Mouse (Mus musculus) MEL (cell line): ENCODE results near the gene Skp2. TPM values are rescaled to one million over a fixed set of nuclear protein-coding genes. Genes with fewer than 3 reads are reported as not detected.

Experiments
- DNase-seq: peaks from one replicate; pipeline ENCODE4 v3.0.0; 2011; ENCODE audit warnings: low read depth, low spot score
- H3K27ac ChIP-seq: 2 replicates; pipeline ENCODE4 v1.5.1; 2012; ENCODE audit warnings: low read depth, mild to moderate bottlenecking, control low read depth, low read length, moderate library complexity; ENCODE audit not compliant: control insufficient read depth
- H3K27me3 ChIP-seq, 2 experiments: fragments of 150-350 bp in 1 of 2; sonication (generic) in 1 of 2; 2 replicates each; pipeline ENCODE4 v1.6.1; 2012; ENCODE audit warnings: low read length in 2 of 2, mild to moderate bottlenecking in 2 of 2, improper control_type of control experiment in 1 of 2, moderate library complexity in 1 of 2; ENCODE audit not compliant: insufficient read depth in 2 of 2, control insufficient read depth in 1 of 2
- H3K36me3 ChIP-seq, 2 experiments: 2 replicates each; pipeline ENCODE4 v1.6.1; 2012 to 2014; ENCODE audit warnings: low read length in 2 of 2, improper control_type of control experiment in 1 of 2, inconsistent platforms in 1 of 2, mild to moderate bottlenecking in 1 of 2; ENCODE audit not compliant: insufficient read depth in 2 of 2, control insufficient read depth in 1 of 2
- H3K4me1 ChIP-seq, 2 experiments: fragments of 150-350 bp in 1 of 2; sonication (generic) in 1 of 2; 2 replicates each; pipeline ENCODE4 v1.6.1; 2012; ENCODE audit warnings: low read length in 2 of 2, improper control_type of control experiment in 1 of 2, mild to moderate bottlenecking in 1 of 2; ENCODE audit not compliant: insufficient read depth in 2 of 2, control insufficient read depth in 1 of 2
- H3K4me3 ChIP-seq, 2 experiments: fragments of 150-350 bp in 1 of 2; sonication (generic) in 1 of 2; 2 replicates each; pipeline ENCODE4 v1.5.1; 2012; ENCODE audit warnings: low read depth in 2 of 2, low read length in 2 of 2, mild to moderate bottlenecking in 2 of 2, moderate library complexity in 2 of 2, control low read depth in 1 of 2, improper control_type of control experiment in 1 of 2; ENCODE audit not compliant: control insufficient read depth in 1 of 2, insufficient read depth in 1 of 2
- H3K79me2 ChIP-seq: 2 replicates; pipeline ENCODE4 v1.6.1; 2012; ENCODE audit warnings: mild to moderate bottlenecking, low read length, moderate library complexity; ENCODE audit not compliant: control insufficient read depth, poor library complexity, insufficient read depth
- H3K9ac ChIP-seq: 2 replicates; pipeline ENCODE4 v1.6.1; 2012; ENCODE audit warnings: low read depth, mild to moderate bottlenecking, control low read depth, low read length, moderate library complexity; ENCODE audit not compliant: control insufficient read depth, poor library complexity, severe bottlenecking
- H3K9me3 ChIP-seq: fragments of 150-350 bp; sonication (generic); replicated peaks from 2 replicates; pipeline ENCODE4 v1.6.1; 2012; ENCODE audit warnings: mild to moderate bottlenecking, low read length, improper control_type of control experiment, moderate library complexity; ENCODE audit not compliant: insufficient read depth
- BHLHE40 ChIP-seq: IDR thresholded peaks from 2 replicates; pipeline ENCODE4 v1.6.1; 2012; ENCODE audit warnings: low read depth, mild to moderate bottlenecking, inconsistent platforms, low read length, improper control_type of control experiment, borderline replicate concordance
- CHD2 ChIP-seq: IDR thresholded peaks from 2 replicates; pipeline ENCODE4 v1.6.1; 2011; ENCODE audit warnings: low read length, improper control_type of control experiment
- E2F4 ChIP-seq: IDR thresholded peaks from 2 replicates; pipeline ENCODE4 v1.6.1; 2011; ENCODE audit warnings: low read depth, low read length, improper control_type of control experiment, borderline replicate concordance
- ELF1 ChIP-seq: IDR thresholded peaks from 2 replicates; pipeline ENCODE4 v1.6.1; 2014; ENCODE audit warnings: low read depth, mild to moderate bottlenecking, inconsistent platforms, low read length, improper control_type of control experiment, moderate library complexity
- EP300 ChIP-seq, 2 experiments: IDR thresholded peaks; 2 replicates each; pipeline ENCODE4 v1.6.1; 2011; ENCODE audit warnings: improper control_type of control experiment in 2 of 2, low read length in 2 of 2, low read depth in 1 of 2, mild to moderate bottlenecking in 1 of 2
- GABPA ChIP-seq: IDR thresholded peaks from 2 replicates; pipeline ENCODE4 v1.6.1; 2012; ENCODE audit warnings: low read depth, mild to moderate bottlenecking, inconsistent platforms, low read length, improper control_type of control experiment, moderate library complexity
- GATA1 ChIP-seq: IDR thresholded peaks from 2 replicates; pipeline ENCODE4 v1.6.1; 2011; ENCODE audit warnings: low read depth, low read length, improper control_type of control experiment
- KAT2A ChIP-seq: conservative IDR thresholded peaks from 2 replicates; pipeline ENCODE4 v1.6.1; 2012; ENCODE audit warnings: low read depth, low read length, improper control_type of control experiment, inconsistent platforms
- MAFK ChIP-seq: IDR thresholded peaks from 2 replicates; pipeline ENCODE4 v1.6.1; 2011; ENCODE audit warnings: low read depth, mild to moderate bottlenecking, low read length, improper control_type of control experiment, borderline replicate concordance
- MAX ChIP-seq: IDR thresholded peaks from 2 replicates; pipeline ENCODE4 v1.6.1; 2011; ENCODE audit warnings: low read length, improper control_type of control experiment
- MAZ ChIP-seq: IDR thresholded peaks from 2 replicates; pipeline ENCODE4 v1.6.1; 2012; ENCODE audit warnings: low read depth, mild to moderate bottlenecking, inconsistent platforms, low read length, improper control_type of control experiment
- MXI1 ChIP-seq: IDR thresholded peaks from 2 replicates; pipeline ENCODE4 v1.6.1; 2011; ENCODE audit warnings: mild to moderate bottlenecking, low read depth, low read length, improper control_type of control experiment
- MYB ChIP-seq: IDR thresholded peaks from 2 replicates; pipeline ENCODE4 v1.6.1; 2011; ENCODE audit warnings: mild to moderate bottlenecking, low read depth, low read length, improper control_type of control experiment
- NRF1 ChIP-seq: IDR thresholded peaks from 2 replicates; pipeline ENCODE4 v1.6.1; 2014; ENCODE audit warnings: low read depth, mild to moderate bottlenecking, inconsistent platforms, low read length, improper control_type of control experiment, moderate library complexity; ENCODE audit not compliant: poor library complexity, insufficient read depth, severe bottlenecking
- POLR2A ChIP-seq, 2 experiments: IDR thresholded peaks; 2 replicates each; pipeline ENCODE4 v1.6.1; 2011 to 2012; ENCODE audit warnings: low read length in 2 of 2, mild to moderate bottlenecking in 2 of 2, control low read depth in 1 of 2, improper control_type of control experiment in 1 of 2, low read depth in 1 of 2, moderate library complexity in 1 of 2; ENCODE audit not compliant: control insufficient read depth in 1 of 2, insufficient read depth in 1 of 2, poor library complexity in 1 of 2
- POLR2AphosphoS2 ChIP-seq: IDR thresholded peaks from 2 replicates; pipeline ENCODE4 v1.6.1; 2011; ENCODE audit warnings: low read length, improper control_type of control experiment
- POLR2AphosphoS5 ChIP-seq: IDR thresholded peaks from 2 replicates; pipeline ENCODE4 v1.6.1; 2012; ENCODE audit warnings: low read depth, borderline replicate concordance, mild to moderate bottlenecking, inconsistent platforms, low read length, moderate library complexity, mixed read lengths
- RCOR1 ChIP-seq: IDR thresholded peaks from 2 replicates; pipeline ENCODE4 v1.6.1; 2012; ENCODE audit warnings: low read depth, mild to moderate bottlenecking, inconsistent platforms, low read length, improper control_type of control experiment
- SIN3A ChIP-seq: IDR thresholded peaks from 2 replicates; pipeline ENCODE4 v1.6.1; 2012; ENCODE audit warnings: low read length, improper control_type of control experiment, inconsistent platforms
- SMC3 ChIP-seq: IDR thresholded peaks from 2 replicates; pipeline ENCODE4 v1.6.1; 2011; ENCODE audit warnings: low read depth, low read length, improper control_type of control experiment
- TAL1 ChIP-seq: IDR thresholded peaks from 2 replicates; pipeline ENCODE4 v1.6.1; 2012; ENCODE audit warnings: mild to moderate bottlenecking, inconsistent platforms, low read length, moderate library complexity, mixed read lengths
- TCF12 ChIP-seq: IDR thresholded peaks from 2 replicates; pipeline ENCODE4 v1.6.1; 2014; ENCODE audit warnings: low read depth, mild to moderate bottlenecking, inconsistent platforms, low read length, improper control_type of control experiment, moderate library complexity
- UBTF ChIP-seq: IDR thresholded peaks from 2 replicates; pipeline ENCODE4 v1.6.1; 2012; ENCODE audit warnings: low read depth, mild to moderate bottlenecking, inconsistent platforms, low read length, improper control_type of control experiment, moderate library complexity, borderline replicate concordance; ENCODE audit not compliant: insufficient read depth
- USF2 ChIP-seq, 2 experiments: IDR thresholded peaks; 2 replicates each; pipeline ENCODE4 v1.6.1; 2011 to 2012; ENCODE audit warnings: improper control_type of control experiment in 2 of 2, low read length in 2 of 2, borderline replicate concordance in 1 of 2, inconsistent platforms in 1 of 2, low read depth in 1 of 2, mild to moderate bottlenecking in 1 of 2; ENCODE audit not compliant: insufficient read depth in 1 of 2
- ZKSCAN1 ChIP-seq: IDR thresholded peaks from 2 replicates; pipeline ENCODE4 v1.6.1; 2012; ENCODE audit warnings: low read depth, mild to moderate bottlenecking, inconsistent platforms, low read length, improper control_type of control experiment, moderate library complexity
- polyA plus RNA-seq, 2 experiments: library from polyadenylated mRNA; stranded (reverse) in 1 of 2; unstranded in 1 of 2; fragments of >175 nt in 1 of 2; fragments of >200 nt in 1 of 2; gene quantifications; 2 replicates each; pipeline versions ENCODE4 v1.2.1 to v1.2.4; 2012; ENCODE audit warnings: low replicate concordance in 2 of 2, low read depth in 1 of 2; ENCODE audit not compliant: insufficient read length in 2 of 2, insufficient read depth in 1 of 2, missing spikeins in 1 of 2
- total RNA-seq: library from RNA; depleted of rRNA; stranded (reverse); fragments of 300-350 nt; gene quantifications from 2 replicates; pipeline ENCODE4 v1.2.3, GENCODE M21; 2012

The Skp2 gene
- total and polyA plus RNA-seq, 3 experiments: 46.9 to 61.4 TPM; not detected in 1

DNA sequence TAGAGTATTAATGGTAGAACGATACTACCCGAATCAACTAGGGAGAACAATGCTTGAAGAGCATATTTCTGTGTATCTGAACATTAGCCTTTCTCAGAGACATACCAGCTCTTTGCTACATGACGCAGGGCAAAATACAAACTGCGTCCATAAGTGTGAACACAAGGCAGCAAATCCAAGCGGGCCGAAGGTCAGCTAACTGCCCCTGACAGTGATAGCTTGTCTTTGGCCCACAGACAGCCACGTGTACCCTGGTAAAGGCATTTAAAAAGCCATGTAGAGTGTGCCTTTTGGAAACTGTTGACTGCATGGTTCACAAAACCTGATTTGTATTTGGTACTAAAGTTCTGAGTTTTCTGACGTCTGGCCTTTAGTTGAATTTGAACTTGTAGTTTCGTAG, 72.5 kb downstream of the Skp2 start:
- Histone ChIP-seq H3K36me3 (peaks cover 42 to 44% of the 10 kb centered on the region in 2 experiments), H3K9ac (no peak overlapping the region), H3K27ac (no peak overlapping the region), H3K9me3 (no peaks in the 10 kb centered on the region), H3K4me3 (no peak overlapping the region), H3K27me3 (no peaks in the 10 kb centered on the region), H3K4me1 (peaks cover 23 to 28% of the 10 kb centered on the region in 2 experiments), H3K79me2 (peaks cover 41% of the 10 kb centered on the region)
- no peak for DNase-seq
- TF ChIP-seq NRF1 (no peak), POLR2AphosphoS2 (no peak), ZKSCAN1 (no peak), MYB (no peak), SIN3A (no peak), EP300 (IDR thresholded peaks at IDR 0.05; ENCODE audit: low read depth in 1 of 2, low read length in 2 of 2) (no peak), GATA1 (no peak), UBTF (no peak), ELF1 (no peak)

DNA sequence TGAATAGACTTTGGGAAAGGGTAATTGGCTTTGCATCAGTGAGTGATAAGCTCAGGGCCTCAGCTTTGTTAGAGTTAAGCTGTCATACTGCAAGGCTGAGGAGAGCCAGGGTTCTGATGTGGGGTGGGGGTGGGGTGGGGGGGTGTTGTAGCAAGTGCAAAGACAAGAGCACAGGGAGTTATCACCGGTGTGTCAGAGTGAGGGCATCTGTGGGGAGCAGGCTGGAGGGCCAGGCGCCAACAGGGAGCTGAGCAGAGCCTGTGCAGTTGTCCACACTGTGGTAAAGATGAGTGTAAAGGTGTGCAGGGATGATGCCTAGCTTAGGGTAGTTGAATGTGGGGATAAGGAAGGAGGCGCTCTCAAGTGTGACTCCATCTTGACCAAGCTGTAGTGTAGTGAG, 73.9 kb downstream of the Skp2 start:
- H3K79me2 ChIP-seq: peaks cover 52% of the 10 kb centered on the region
- peaks cover 38% of the 10 kb centered on the region in 2 experiments for H3K4me1 ChIP-seq
- no peaks in the 10 kb centered on the region for H3K9me3 ChIP-seq
- no peak for DNase-seq
- no peak for TF ChIP-seq E2F4
- TF ChIP-seq MXI1: no peak; the same call in 1 of the 2 replicates
- TF ChIP-seq TAL1: peak; percentile 21; the same call in 1 of the 2 replicates
- TF ChIP-seq USF2 (IDR thresholded peaks at IDR 0.05; ENCODE audit: borderline replicate concordance in 1 of 2, insufficient read depth in 1 of 2, low read depth in 1 of 2, low read length in 2 of 2): no peak
- TF ChIP-seq, all 39 proteins: peak for 1
- Histone ChIP-seq H3K27me3 (no peaks in the 10 kb centered on the region), H3K27ac (peak overlapping the region; percentile 23), H3K36me3 (peaks cover 34 to 56% of the 10 kb centered on the region in 2 experiments), H3K4me3 (no peak overlapping the region), H3K9ac (no peak overlapping the region)

- peak; percentile 89 for DNase-seq
- peak overlapping the region; percentile 99 for H3K27ac ChIP-seq
- peaks cover 30 to 65% of the 10 kb centered on the region in 2 experiments for H3K36me3 ChIP-seq
- no peaks in the 10 kb centered on the region for H3K27me3 ChIP-seq
- H3K9me3 ChIP-seq: no peaks in the 10 kb centered on the region
- peak overlapping the region in 1 of 2 experiments; percentile 40; a peak in 2 of 4 replicates for H3K4me3 ChIP-seq
- H3K9ac ChIP-seq: peak overlapping the region; percentile 66
- H3K79me2 ChIP-seq: peaks cover 62% of the 10 kb centered on the region
- peaks cover 44 to 47% of the 10 kb centered on the region in 2 experiments for H3K4me1 ChIP-seq
- TF ChIP-seq UBTF (0 out of 2 replicates have a peak, but pooled peaks have one; percentile 27), RCOR1 (peak; percentile 92), SMC3 (no peak; the same call in 1 of the 2 replicates), GABPA (no peak), MAX (no peak; the same call in 1 of the 2 replicates), ELF1 (peak; percentile 92), GATA1 (peak; percentile 98), POLR2AphosphoS2 (no peak), TCF12 (peak; percentile 96), NRF1 (no peak), CHD2 (peak; percentile 66), KAT2A (no peak; the same call in 1 of the 2 replicates), ZKSCAN1 (no peak), POLR2AphosphoS5 (no peak), BHLHE40 (no peak), MAFK (peak; percentile 54), POLR2A (IDR thresholded peaks at IDR 0.05; ENCODE audit: control insufficient read depth in 1 of 2, insufficient read depth in 1 of 2, low read depth in 1 of 2, low read length in 2 of 2, poor library complexity in 1 of 2) (peak in 1 of 2 experiments; percentile 24; a peak in 1 of 4 replicates), USF2 (IDR thresholded peaks at IDR 0.05; ENCODE audit: borderline replicate concordance in 1 of 2, insufficient read depth in 1 of 2, low read depth in 1 of 2, low read length in 2 of 2) (no peak), MAZ (0 out of 2 replicates have a peak, but pooled peaks have one; percentile 65)
Measured at GRCm38 (mm10) chr15:9080206-9080605, 75.0 kb downstream of the Skp2 start.
